Mouse (Mus musculus) thymus, postnatal 4 days (tissue): ENCODE data around the gene Lrfn2.
A peak's percentile ranks its signal among the peaks of the same experiment; 100 is the strongest.

Experiments used
- DNase-seq: peaks from one replicate; pipeline ENCODE4 v3.0.0; 2021

The Lrfn2 gene

GRCm38 (mm10) chr17:49037163-49037950 is 105.2 kb downstream of the Lrfn2 start:
- no peak for DNase-seq

GRCm38 (mm10) chr17:49043806-49044640 is 111.8 kb downstream of the Lrfn2 start:
- DNase-seq: no peak

- no peak for DNase-seq
These were observed 115.7 kb downstream of the Lrfn2 start for GRCm38 (mm10) chr17:49047921-49048320.

- no peak for DNase-seq
These were observed 119.1 kb downstream of the Lrfn2 start for GRCm38 (mm10) chr17:49051231-49051630.

GRCm38 (mm10) chr17:49061141-49061540 is 129.0 kb downstream of the Lrfn2 start:
- no peak for DNase-seq

- no peak for DNase-seq
These were observed 131.6 kb downstream of the Lrfn2 start for GRCm38 (mm10) chr17:49063789-49064188.

- DNase-seq: no peak
These were observed 132.3 kb downstream of the Lrfn2 start for GRCm38 (mm10) chr17:49064526-49064925.

GRCm38 (mm10) chr17:49065050-49065449 is 132.9 kb downstream of the Lrfn2 start:
- DNase-seq: no peak

- DNase-seq: peak; percentile 36
These were observed 134.6 kb downstream of the Lrfn2 start for GRCm38 (mm10) chr17:49066748-49067147.

- no peak for DNase-seq
These were observed 146.0 kb downstream of the Lrfn2 start for GRCm38 (mm10) chr17:49078168-49078567.

GRCm38 (mm10) chr17:49079647-49080046 is 147.5 kb downstream of the Lrfn2 start:
- DNase-seq: no peak

- no peak for DNase-seq
These were observed 151.6 kb downstream of the Lrfn2 start for GRCm38 (mm10) chr17:49083594-49084380.

GRCm38 (mm10) chr17:49085111-49085510 is 152.9 kb downstream of the Lrfn2 start:
- DNase-seq: no peak

- DNase-seq: no peak
These were observed 164.8 kb downstream of the Lrfn2 start for GRCm38 (mm10) chr17:49096781-49097544.

- DNase-seq: no peak
These were observed 179.2 kb downstream of the Lrfn2 start for GRCm38 (mm10) chr17:49111399-49111798.

- DNase-seq: no peak
These were observed 179.7 kb downstream of the Lrfn2 start for GRCm38 (mm10) chr17:49111911-49112310.

- DNase-seq: no peak
These were observed 181.2 kb downstream of the Lrfn2 start for GRCm38 (mm10) chr17:49113336-49113735.

- DNase-seq: no peak
These were observed 192.0 kb downstream of the Lrfn2 start for GRCm38 (mm10) chr17:49124166-49124565.

GRCm38 (mm10) chr17:49124642-49125041 is 192.5 kb downstream of the Lrfn2 start:
- no peak for DNase-seq
